Mouse (Mus musculus) liver, embryonic 14.5 days (tissue): Measurements from ENCODE around the gene Atg13.

ENCODE experiments used
- CTCF ChIP-seq: IDR thresholded peaks from 2 replicates; pipeline ENCODE4 v1.5.1; 2016; ENCODE audit warnings: antibody characterized with exemption, low read depth, control low read depth
- EP300 ChIP-seq: IDR thresholded peaks from 2 replicates; pipeline ENCODE4 v1.6.1; 2016; ENCODE audit warnings: antibody characterized with exemption, low read depth

- TF ChIP-seq CTCF (no peak), EP300 (no peak)
These were observed 78.1 kb downstream of the Atg13 start for GRCm38 (mm10) chr2:91632316-91632715.
